Mouse (Mus musculus) adrenal gland, adult 2 months (tissue): ENCODE data around the gene Vmn1r171. TPM values are rescaled to one million over a fixed set of nuclear protein-coding genes. Genes with fewer than 3 reads are reported as not detected.
"Not testable (repeated sequence)": the region's sequence is repeated elsewhere in the genome, so short reads cannot be mapped to it uniquely, and the experiment has no call there.

Experiments used
- DNase-seq: peaks from one replicate; pipeline ENCODE4 v3.0.0; 2021
- long read RNA-seq: library from polyadenylated mRNA; stranded (forward); transcript quantifications from one replicate; pipeline ENCODE4 v2.0.0, GENCODE M21; 2021
- polyA plus RNA-seq: library from polyadenylated mRNA; depleted of rRNA; stranded (reverse); fragments of >200 nt; gene quantifications from 2 replicates; pipeline ENCODE4 v1.2.3, GENCODE M21; 2012; rRNA removed
- total RNA-seq, 2 experiments: library from RNA; stranded (reverse); gene quantifications; 2 replicates each; pipeline ENCODE4 v1.2.3; 2021

Vmn1r171 gene
- total RNA-seq, result not detected
- not detected in 2 replicates for polyA plus RNA-seq
- long read RNA-seq, result 0 reads

DNA sequence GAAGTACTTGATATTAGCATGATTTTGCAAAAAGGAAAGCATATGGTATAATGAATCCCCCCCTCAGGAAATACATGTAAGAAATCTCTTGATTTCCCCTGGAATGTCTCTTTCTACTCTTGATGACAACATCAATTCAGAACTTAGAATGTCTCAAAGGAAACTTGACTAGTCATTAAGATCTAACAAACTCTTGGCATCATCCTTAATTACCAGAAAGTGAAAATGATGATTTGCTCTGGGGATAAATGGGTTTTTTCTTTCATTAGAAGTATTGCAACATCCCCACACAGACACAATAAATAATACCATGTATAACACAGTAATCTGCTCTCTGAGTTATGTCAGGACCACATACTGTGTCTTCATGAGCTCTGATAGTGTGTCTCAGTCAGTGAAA lies at the start of gene Vmn1r171:
TSS of gene Vmn1r171 (plus strand) at position 301 of the 400 bp plus-strand sequence.
- DNase-seq, result no peak

DNA sequence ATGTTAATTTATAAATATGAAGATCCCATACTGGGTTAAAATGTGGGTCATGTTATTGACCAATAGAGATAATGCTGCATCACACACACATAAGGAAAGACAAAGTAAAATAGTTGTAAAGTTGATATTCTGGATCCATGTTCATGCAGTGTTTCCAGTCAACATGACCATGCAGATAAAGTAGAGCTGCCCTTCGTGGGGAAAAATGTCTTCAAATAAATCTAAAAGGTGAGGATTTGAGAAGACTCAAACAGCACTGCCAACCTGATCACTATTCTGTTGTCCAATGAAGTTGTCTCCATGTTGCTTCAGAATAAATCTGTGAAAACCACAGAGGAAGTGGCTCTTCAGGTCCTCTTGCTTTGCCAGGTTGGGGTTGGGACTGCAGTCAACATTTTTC lies 24.6 kb upstream of the Vmn1r171 start, which contains the start of gene Vmn1r170:
TSS of gene Vmn1r170 (plus strand) at position 301 of the 400 bp plus-strand sequence.
- not testable (repeated sequence) for DNase-seq

- no peak for DNase-seq
These were observed 27.5 kb downstream of the Vmn1r171 start, which contains the start of gene Vmn1r172 for GRCm38 (mm10) chr7:23658016-23658415. Vmn1r172 (plus strand) TSS chr7:23658316.

Other genes starting within 250 kb of the Vmn1r171 start
- not detected for gene Nlrp5, start 244.8 kb upstream of the Vmn1r171 start, total RNA-seq
- gene Nlrp5, start 244.8 kb upstream of the Vmn1r171 start, polyA plus RNA-seq, result not detected in 2 replicates
- gene Vmn1r167, start 123.5 kb upstream of the Vmn1r171 start, total RNA-seq, result not detected
- not detected in 2 replicates for gene Vmn1r167, start 123.5 kb upstream of the Vmn1r171 start, polyA plus RNA-seq
- gene Vmn1r168, start 91.0 kb upstream of the Vmn1r171 start, total RNA-seq, result not detected
- gene Vmn1r168, start 91.0 kb upstream of the Vmn1r171 start, polyA plus RNA-seq, result not detected in 2 replicates
- not detected for gene Vmn1r169, start 55.2 kb upstream of the Vmn1r171 start, total RNA-seq
- gene Vmn1r169, start 55.2 kb upstream of the Vmn1r171 start, polyA plus RNA-seq, result not detected in 2 replicates
- not detected for gene Vmn1r170, start 24.5 kb upstream of the Vmn1r171 start, total RNA-seq
- gene Vmn1r170, start 24.5 kb upstream of the Vmn1r171 start, polyA plus RNA-seq, result not detected in 2 replicates
- not detected for gene Vmn1r172, start 27.6 kb downstream of the Vmn1r171 start, total RNA-seq
- not detected in 2 replicates for gene Vmn1r172, start 27.6 kb downstream of the Vmn1r171 start, polyA plus RNA-seq
- gene Vmn1r173, start 70.0 kb downstream of the Vmn1r171 start, total RNA-seq, result not detected
- gene Vmn1r173, start 70.0 kb downstream of the Vmn1r171 start, polyA plus RNA-seq, result not detected in 2 replicates
- gene Vmn1r174, start 121.5 kb downstream of the Vmn1r171 start, total RNA-seq, result not detected
- gene Vmn1r174, start 121.5 kb downstream of the Vmn1r171 start, polyA plus RNA-seq, result not detected in 2 replicates
- gene Vmn1r175, start 179.9 kb downstream of the Vmn1r171 start, total RNA-seq, result not detected
- not detected in 2 replicates for gene Vmn1r175, start 179.9 kb downstream of the Vmn1r171 start, polyA plus RNA-seq
- gene Vmn1r176, start 206.7 kb downstream of the Vmn1r171 start, total RNA-seq, result not detected
- not detected in 2 replicates for gene Vmn1r176, start 206.7 kb downstream of the Vmn1r171 start, polyA plus RNA-seq
- not detected for gene Vmn1r177, start 235.7 kb downstream of the Vmn1r171 start, total RNA-seq
- gene Vmn1r177, start 235.7 kb downstream of the Vmn1r171 start, polyA plus RNA-seq, result not detected in 2 replicates